Mouse (Mus musculus) MEL (cell line): ENCODE measurements at regions not wholly inside any gene's neighbourhood (a gene's known extent, or its start where the extent isn't known, plus 50 kb on each side); places are given as distances from the start of the nearest gene placed in this dataset.

Source experiments
- CTCF ChIP-seq, 3 experiments: IDR thresholded peaks in 2 of 3; conservative IDR thresholded peaks in 1 of 3; 2 replicates each; pipeline ENCODE4 v1.5.1; 2011 to 2012; ENCODE audit warnings: low read length in 3 of 3, low read depth in 2 of 3, mild to moderate bottlenecking in 2 of 3, improper control_type of control experiment in 1 of 3, inconsistent platforms in 1 of 3, mixed read lengths in 1 of 3, moderate library complexity in 1 of 3; ENCODE audit not compliant: control insufficient read depth in 1 of 3, insufficient read depth in 1 of 3, poor library complexity in 1 of 3, severe bottlenecking in 1 of 3
- EP300 ChIP-seq, 2 experiments: IDR thresholded peaks; 2 replicates each; pipeline ENCODE4 v1.6.1; 2011; ENCODE audit warnings: improper control_type of control experiment in 2 of 2, low read length in 2 of 2, low read depth in 1 of 2, mild to moderate bottlenecking in 1 of 2
- POLR2A ChIP-seq, 2 experiments: IDR thresholded peaks; 2 replicates each; pipeline ENCODE4 v1.6.1; 2011 to 2012; ENCODE audit warnings: low read length in 2 of 2, mild to moderate bottlenecking in 2 of 2, control low read depth in 1 of 2, improper control_type of control experiment in 1 of 2, low read depth in 1 of 2, moderate library complexity in 1 of 2; ENCODE audit not compliant: control insufficient read depth in 1 of 2, insufficient read depth in 1 of 2, poor library complexity in 1 of 2
- TBP ChIP-seq: IDR thresholded peaks from 2 replicates; pipeline ENCODE4 v1.8.0; 2011; ENCODE audit warnings: low read depth, low read length, improper control_type of control experiment

DNA sequence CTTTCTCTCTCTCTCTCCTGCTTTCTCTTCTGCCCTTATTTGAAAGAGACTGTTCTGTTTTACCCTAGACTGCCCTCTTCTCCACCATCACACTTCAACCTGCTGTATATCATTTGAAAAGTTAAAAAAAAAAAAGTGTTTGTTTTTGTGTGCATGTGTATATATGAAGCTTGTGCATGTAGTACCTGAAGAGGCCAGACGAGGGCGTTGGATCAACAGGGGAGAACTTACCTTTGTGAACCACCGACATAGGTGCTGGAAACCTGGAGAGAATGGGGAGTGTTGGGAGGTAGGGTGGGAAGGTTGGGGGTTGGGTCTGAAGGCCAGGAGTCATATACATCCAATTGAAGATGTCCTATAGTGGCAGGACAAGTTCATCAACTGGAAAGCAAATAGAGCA is 81.0 kb upstream of the Eif4g2 start:
- peak; percentile 37 to 56 (median 52); a peak in 5 of 6 replicates for TF ChIP-seq CTCF (IDR thresholded peaks at IDR 0.05 in 2 of 3, conservative IDR thresholded peaks at IDR 0.05 in 1 of 3; ENCODE audit: control insufficient read depth in 1 of 3, insufficient read depth in 1 of 3, low read depth in 2 of 3, low read length in 3 of 3, poor library complexity in 1 of 3, severe bottlenecking in 1 of 3)
- TF ChIP-seq EP300 (IDR thresholded peaks at IDR 0.05; ENCODE audit: low read depth in 1 of 2, low read length in 2 of 2): no peak
- no peak for TF ChIP-seq TBP
- no peak for TF ChIP-seq POLR2A (IDR thresholded peaks at IDR 0.05; ENCODE audit: control insufficient read depth in 1 of 2, insufficient read depth in 1 of 2, low read depth in 1 of 2, low read length in 2 of 2, poor library complexity in 1 of 2)
